Mouse (Mus musculus) G1E (cell line): ENCODE results near the gene H6pd.

ENCODE experiments used
- CTCF ChIP-seq: IDR thresholded peaks from 2 replicates; pipeline ENCODE4 v1.5.1; 2012; ENCODE audit warnings: low read depth, low read length, inconsistent platforms, mixed read lengths
- GATA1 ChIP-seq: IDR thresholded peaks from 2 replicates; pipeline ENCODE4 v1.6.1; 2012; ENCODE audit warnings: borderline replicate concordance, low read length, inconsistent platforms, mixed read lengths
- POLR2AphosphoS5 ChIP-seq: IDR thresholded peaks from 2 replicates; pipeline ENCODE4 v1.6.1; 2012; ENCODE audit warnings: low read depth, low read length, inconsistent platforms; ENCODE audit not compliant: insufficient replicate concordance

GRCm38 (mm10) chr4:150007444-150007843, 1.4 kb downstream of the H6pd start:
- TF ChIP-seq GATA1 (no peak), CTCF (no peak), POLR2AphosphoS5 (no peak)
